Mouse (Mus musculus) hindbrain, embryonic 12.5 days (tissue): ENCODE measurements at regions not wholly inside any gene's neighbourhood (a gene's known extent, or its start where the extent isn't known, plus 50 kb on each side); places are given as distances from the start of the nearest gene placed in this dataset.

Experiments
- ATAC-seq: fragments of 200-750 bp; cut with Nextera tagmentation; 2 replicates; pipeline ENCODE4 v1.8.0; 2017; ENCODE audit warnings: moderate TSS enrichment; ENCODE audit not compliant: low FRiP score
- H3K27ac ChIP-seq: fragments of 300-500 bp; sonication (generic); 2 replicates; pipeline ENCODE4 v1.5.1; 2016; ENCODE audit warnings: mild to moderate bottlenecking
- H3K27me3 ChIP-seq: fragments of 300-500 bp; sonication (generic); 2 replicates; pipeline ENCODE4 v1.6.1; 2016; ENCODE audit warnings: mild to moderate bottlenecking
- H3K36me3 ChIP-seq: fragments of 300-500 bp; sonication (generic); 2 replicates; pipeline ENCODE4 v1.6.1; 2016; ENCODE audit warnings: mild to moderate bottlenecking
- H3K4me1 ChIP-seq: fragments of 300-500 bp; sonication (generic); 2 replicates; pipeline ENCODE4 v1.6.1; 2016
- H3K4me2 ChIP-seq: fragments of 300-500 bp; sonication (generic); replicated peaks from 2 replicates; pipeline ENCODE4 v1.6.1; 2016; ENCODE audit warnings: mild to moderate bottlenecking
- H3K4me3 ChIP-seq: fragments of 300-500 bp; sonication (generic); 2 replicates; pipeline ENCODE4 v1.5.1; 2016; ENCODE audit warnings: mild to moderate bottlenecking
- H3K9ac ChIP-seq: fragments of 300-500 bp; sonication (generic); 2 replicates; pipeline ENCODE4 v1.6.1; 2016; ENCODE audit warnings: mild to moderate bottlenecking, moderate library complexity
- H3K9me3 ChIP-seq: fragments of 300-500 bp; sonication (generic); replicated peaks from 2 replicates; pipeline ENCODE4 v1.6.1; 2016; ENCODE audit warnings: mild to moderate bottlenecking
- WGBS: fragments of 180-500 bp; shearing (Covaris S2); methylation state at CpG from one replicate; pipeline ENCODE4 v1.1.7; 2016; 5-methylcytosine and 5-hydroxymethylcytosine counted together

DNA sequence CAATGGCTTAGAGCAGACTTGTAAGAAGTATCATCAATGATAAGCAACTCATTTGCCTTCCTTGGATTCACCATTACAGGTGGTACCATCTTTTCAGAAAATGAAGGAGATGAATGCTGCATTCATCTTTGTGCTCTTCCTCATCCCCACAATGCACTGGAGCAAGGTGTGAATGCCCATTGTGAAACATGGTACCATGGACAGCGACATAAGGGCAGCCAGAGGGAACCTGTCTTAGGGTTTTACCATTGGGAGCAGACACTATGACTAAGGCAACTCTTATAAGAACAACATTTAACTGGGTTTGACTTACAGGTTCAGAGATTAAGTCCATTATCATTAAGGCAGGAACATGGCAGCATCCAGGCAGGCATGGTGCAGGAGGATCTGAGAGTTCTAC lies 60.1 kb upstream of the Kcnj6 start:
- H3K36me3 ChIP-seq, result no peaks in the 10 kb centered on the region
- H3K9ac ChIP-seq, result no peak overlapping the region
- 26% methylated on average over 1 of the region's 1 CpGs for WGBS
- no peak overlapping the region for H3K4me2 ChIP-seq
- ATAC-seq, result no peak
- no peaks in the 10 kb centered on the region for H3K27me3 ChIP-seq
- H3K4me1 ChIP-seq, result 0 out of 2 replicates have a peak, but pooled peaks cover 2% of the 10 kb centered on the region
- H3K4me3 ChIP-seq, result no peak overlapping the region
- 0 out of 2 replicates have a peak, but pooled peaks cover 4% of the 10 kb centered on the region for H3K9me3 ChIP-seq
- no peak overlapping the region for H3K27ac ChIP-seq

DNA sequence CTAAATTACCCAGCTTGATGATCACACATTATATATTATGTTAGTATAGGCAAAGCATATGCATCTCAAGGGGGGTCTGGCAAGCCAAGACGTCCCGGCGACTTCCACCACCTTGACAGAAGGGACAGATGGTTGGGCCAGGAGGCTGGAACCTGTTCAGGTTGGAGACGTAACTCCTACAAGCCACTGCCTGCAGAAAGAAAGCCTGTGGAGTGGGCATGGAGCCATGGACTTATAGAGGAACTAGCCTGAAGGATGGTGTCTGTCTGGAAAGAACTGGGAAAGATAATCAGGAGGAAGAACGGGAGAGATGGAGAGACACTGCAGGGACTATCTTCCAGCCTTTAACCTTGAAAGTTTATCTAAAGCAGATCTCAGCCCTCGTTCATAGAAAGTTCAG lies 66.9 kb upstream of the Kcnj6 start:
- Histone ChIP-seq H3K27ac (no peak overlapping the region), H3K27me3 (no peaks in the 10 kb centered on the region), H3K4me3 (no peak overlapping the region), H3K4me1 (0 out of 2 replicates have a peak, but pooled peaks cover 2% of the 10 kb centered on the region), H3K9me3 (no peaks in the 10 kb centered on the region), H3K4me2 (no peak overlapping the region), H3K9ac (no peak overlapping the region), H3K36me3 (no peaks in the 10 kb centered on the region)
- no peak for ATAC-seq
- WGBS, result 89% methylated on average over 6 of the region's 6 CpGs

DNA sequence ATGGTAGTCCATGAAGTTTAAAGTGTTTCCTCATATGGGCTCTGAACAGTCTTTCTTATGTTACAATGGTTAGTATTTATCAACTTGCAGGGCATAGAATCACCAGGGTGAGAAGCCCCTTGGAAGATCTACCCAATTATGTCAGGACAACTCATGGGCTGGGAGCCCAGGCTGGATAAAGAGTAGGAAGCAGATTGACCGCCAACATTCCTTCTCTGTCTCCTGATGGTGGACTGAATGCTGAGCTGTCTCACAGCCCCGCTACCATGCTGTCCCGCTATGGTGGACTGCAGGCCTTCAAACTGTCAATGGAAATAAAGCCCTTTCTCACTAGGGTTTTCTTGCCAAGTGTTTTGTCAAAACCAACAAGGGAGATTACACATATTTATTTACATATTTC lies 69.2 kb upstream of the Kcnj6 start:
- Histone ChIP-seq H3K9me3 (no peaks in the 10 kb centered on the region), H3K4me1 (0 out of 2 replicates have a peak, but pooled peaks cover under 1% of the 10 kb centered on the region), H3K4me2 (no peak overlapping the region), H3K27ac (no peak overlapping the region), H3K27me3 (no peaks in the 10 kb centered on the region), H3K36me3 (no peaks in the 10 kb centered on the region), H3K4me3 (no peak overlapping the region), H3K9ac (no peak overlapping the region)
- WGBS, result 97% methylated on average over 3 of the region's 3 CpGs
- ATAC-seq, result no peak

DNA sequence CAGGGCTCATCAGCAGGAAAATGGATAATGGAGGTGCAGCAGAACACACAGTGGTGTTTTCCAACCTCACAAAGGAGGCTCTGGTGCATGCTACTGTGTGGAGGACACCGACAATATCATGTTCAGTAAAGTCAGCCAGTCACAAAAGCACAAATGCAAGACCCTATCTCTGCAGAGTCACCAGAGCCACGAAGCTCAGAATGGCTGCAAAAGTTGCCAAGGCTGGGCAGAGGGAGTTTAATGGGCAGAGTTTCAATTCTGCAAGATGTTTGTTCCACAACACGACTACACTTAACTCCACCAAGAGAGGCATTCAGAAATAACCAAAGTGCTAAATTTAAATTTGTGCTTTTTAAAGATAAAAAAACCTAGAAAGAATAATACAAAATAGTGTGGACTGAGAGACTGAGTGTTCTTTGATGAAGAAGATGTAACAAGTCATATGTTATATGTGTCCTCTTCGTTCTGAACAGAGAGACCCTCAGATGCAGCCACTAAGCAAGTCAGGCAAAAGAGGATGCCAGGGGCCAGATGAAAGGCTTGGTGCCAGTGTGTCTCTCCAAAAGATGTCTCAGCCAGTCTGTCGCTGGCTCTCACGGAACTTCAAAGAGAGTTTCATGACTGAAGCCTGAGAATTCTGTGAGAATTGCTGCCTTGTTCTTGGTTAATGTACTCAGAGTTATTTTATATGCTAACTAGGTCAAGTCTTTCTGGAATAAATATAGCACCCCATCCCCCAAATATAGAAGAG lies 95.1 kb upstream of the Kcnj6 start:
- Histone ChIP-seq H3K4me2 (no peak overlapping the region), H3K9me3 (no peaks in the 10 kb centered on the region), H3K9ac (no peak overlapping the region), H3K36me3 (no peaks in the 10 kb centered on the region), H3K27ac (no peak overlapping the region), H3K4me3 (no peak overlapping the region), H3K4me1 (no peaks in the 10 kb centered on the region), H3K27me3 (no peaks in the 10 kb centered on the region)
- WGBS, result 76% methylated on average over 6 of the region's 6 CpGs
- ATAC-seq, result no peak

DNA sequence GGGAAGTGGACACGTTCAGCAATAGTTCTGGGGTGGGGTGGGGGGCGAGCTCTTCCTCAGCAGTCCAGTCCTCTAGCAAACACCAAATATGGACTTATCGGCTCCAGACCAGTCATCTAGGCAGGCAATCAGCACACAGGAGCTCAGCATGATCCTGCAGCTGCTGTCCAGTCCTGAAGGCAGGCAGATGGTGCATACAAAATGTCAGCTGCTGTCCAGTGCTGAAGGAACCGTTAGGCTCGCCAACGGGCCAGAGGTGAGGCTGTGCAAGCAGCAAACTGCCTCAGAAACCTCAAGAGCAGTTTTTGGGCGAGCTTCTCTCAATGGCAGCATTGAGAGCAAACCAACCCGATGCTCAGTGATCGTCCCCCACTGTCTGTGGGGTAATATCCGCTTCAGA lies 96.3 kb upstream of the Kcnj6 start:
- H3K9ac ChIP-seq, result no peak overlapping the region
- 34% methylated on average over 10 of the region's 10 CpGs for WGBS
- no peaks in the 10 kb centered on the region for H3K9me3 ChIP-seq
- no peaks in the 10 kb centered on the region for H3K36me3 ChIP-seq
- no peak overlapping the region for H3K4me2 ChIP-seq
- no peak for ATAC-seq
- no peak overlapping the region for H3K4me3 ChIP-seq
- no peak overlapping the region for H3K27ac ChIP-seq
- no peaks in the 10 kb centered on the region for H3K4me1 ChIP-seq
- no peaks in the 10 kb centered on the region for H3K27me3 ChIP-seq

DNA sequence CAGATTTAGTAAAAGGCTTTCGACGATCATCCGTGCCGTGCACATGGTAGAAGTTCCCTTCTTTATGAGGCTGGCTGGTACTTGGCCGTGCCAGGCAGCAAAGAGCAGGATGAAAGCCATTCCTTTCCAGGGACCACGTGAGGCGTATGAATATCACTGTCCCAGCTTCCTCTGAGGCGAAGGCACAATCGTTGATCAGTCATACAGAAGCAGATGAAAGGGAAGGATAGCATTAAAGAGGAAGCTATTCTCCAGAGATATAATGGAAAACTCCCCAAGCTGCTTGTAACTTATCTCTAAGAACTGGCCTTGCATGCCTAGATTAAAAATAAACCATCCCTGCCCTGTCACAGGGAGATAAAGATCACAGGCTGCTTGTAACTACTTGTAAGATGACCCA lies 103.5 kb upstream of the Kcnj6 start:
- Histone ChIP-seq H3K27ac (no peak overlapping the region), H3K4me1 (no peaks in the 10 kb centered on the region), H3K4me2 (no peak overlapping the region), H3K27me3 (no peaks in the 10 kb centered on the region), H3K36me3 (no peaks in the 10 kb centered on the region), H3K4me3 (no peak overlapping the region), H3K9ac (no peak overlapping the region), H3K9me3 (no peaks in the 10 kb centered on the region)
- 84% methylated on average over 9 of the region's 9 CpGs for WGBS
- ATAC-seq, result no peak

DNA sequence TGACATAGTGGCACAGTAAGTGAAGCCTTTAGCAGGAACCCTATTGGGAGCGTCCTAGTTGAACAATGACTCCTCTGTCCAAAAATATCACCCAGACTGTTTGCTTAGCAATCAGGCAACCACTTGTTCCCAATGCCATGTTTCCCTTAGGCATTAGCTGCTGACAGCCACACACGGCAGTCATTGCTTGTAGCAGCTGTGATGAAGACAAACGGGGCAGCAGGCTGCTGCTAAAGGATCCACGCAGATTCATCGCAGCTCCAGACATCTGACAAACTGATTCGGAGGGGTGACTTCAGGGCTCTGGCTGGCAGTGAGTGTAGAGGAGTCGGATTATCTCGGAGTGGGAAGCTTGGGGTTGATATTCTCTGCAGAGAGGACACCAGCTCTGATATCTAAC lies 120.0 kb upstream of the Kcnj6 start:
- no peaks in the 10 kb centered on the region; the same call in 1 of the 2 replicates for H3K27me3 ChIP-seq
- no peak overlapping the region for H3K4me2 ChIP-seq
- H3K27ac ChIP-seq, result no peak overlapping the region
- 39% methylated on average over 8 of the region's 8 CpGs for WGBS
- no peak for ATAC-seq
- no peak overlapping the region for H3K4me3 ChIP-seq
- H3K4me1 ChIP-seq, result peaks cover 11% of the 10 kb centered on the region
- H3K9ac ChIP-seq, result no peak overlapping the region
- no peaks in the 10 kb centered on the region for H3K36me3 ChIP-seq
- H3K9me3 ChIP-seq, result no peaks in the 10 kb centered on the region

DNA sequence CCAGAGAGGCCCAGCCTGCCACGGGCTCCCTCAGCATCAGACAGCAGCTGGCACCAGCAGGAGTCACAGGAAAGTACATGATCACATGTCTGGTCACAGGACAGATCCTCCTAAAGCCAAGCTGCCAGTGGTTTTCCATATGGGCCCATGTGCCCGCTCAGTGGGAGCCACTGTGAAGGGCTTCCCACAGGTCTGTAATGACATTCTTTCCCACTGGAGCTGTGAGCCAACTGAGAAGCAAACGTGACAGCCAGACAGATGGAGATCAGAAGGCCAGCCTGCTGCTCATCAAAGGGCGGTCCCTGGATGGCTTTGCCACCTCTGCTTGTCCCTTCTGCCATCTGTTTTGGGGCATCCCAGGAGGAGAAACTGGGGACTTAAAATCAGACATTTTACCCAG lies 121.8 kb upstream of the Kcnj6 start:
- 55% methylated on average over 4 of the region's 4 CpGs for WGBS
- Histone ChIP-seq H3K27me3 (no peaks in the 10 kb centered on the region; the same call in 1 of the 2 replicates), H3K9ac (no peak overlapping the region), H3K27ac (no peak overlapping the region), H3K4me1 (peaks cover 11% of the 10 kb centered on the region), H3K36me3 (no peaks in the 10 kb centered on the region), H3K9me3 (no peaks in the 10 kb centered on the region), H3K4me2 (no peak overlapping the region), H3K4me3 (no peak overlapping the region)
- 0 out of 2 replicates have a peak, but pooled peaks have one; percentile 35 for ATAC-seq

DNA sequence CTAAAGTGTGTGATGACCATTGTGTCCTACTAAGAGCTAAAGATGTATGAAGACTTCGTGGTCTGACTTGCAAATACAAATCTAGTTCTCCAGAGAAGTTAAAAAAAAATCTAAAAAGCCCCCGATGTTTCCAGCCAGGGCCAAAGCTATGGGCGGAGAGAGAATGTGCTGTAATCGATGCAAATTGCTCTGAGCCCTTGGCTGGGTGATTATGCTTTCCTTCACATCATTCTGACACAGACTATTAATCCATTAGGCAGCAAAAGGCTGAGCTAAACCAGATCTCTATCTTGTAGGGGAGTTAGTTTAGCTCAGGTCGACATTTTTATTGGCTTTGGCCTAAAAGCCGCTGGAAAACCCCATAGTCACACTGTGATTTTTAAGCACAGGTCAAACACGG lies 124.5 kb upstream of the Kcnj6 start:
- H3K4me3 ChIP-seq, result no peak overlapping the region
- no peak overlapping the region for H3K4me2 ChIP-seq
- H3K9me3 ChIP-seq, result no peaks in the 10 kb centered on the region
- no peak overlapping the region for H3K27ac ChIP-seq
- H3K27me3 ChIP-seq, result no peaks in the 10 kb centered on the region; the same call in 1 of the 2 replicates
- no peak for ATAC-seq
- no peak overlapping the region for H3K9ac ChIP-seq
- WGBS, result 63% methylated on average over 7 of the region's 7 CpGs
- no peaks in the 10 kb centered on the region for H3K36me3 ChIP-seq
- peaks cover 11% of the 10 kb centered on the region for H3K4me1 ChIP-seq

DNA sequence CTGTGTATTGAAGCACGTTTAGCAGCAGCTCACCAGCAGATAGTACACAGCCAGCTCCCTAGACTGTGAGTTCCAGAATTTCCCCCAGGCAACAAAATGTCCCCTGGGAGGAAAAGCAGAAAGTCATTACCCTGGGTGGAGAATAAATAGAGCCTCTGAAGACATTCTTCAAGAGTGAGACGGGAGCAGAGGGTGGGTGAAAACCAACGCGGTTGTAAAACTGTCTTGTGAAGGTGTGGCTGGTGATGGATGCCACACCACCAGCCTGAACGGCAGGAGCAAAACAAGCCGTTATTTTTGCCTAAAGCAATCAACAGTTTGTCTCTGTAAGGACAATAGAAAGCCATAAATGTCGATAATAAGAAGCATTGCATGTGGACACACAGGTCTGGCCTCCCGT lies 129.7 kb upstream of the Kcnj15 start:
- ATAC-seq, result no peak
- Histone ChIP-seq H3K27me3 (no peaks in the 10 kb centered on the region), H3K4me3 (no peak overlapping the region), H3K4me2 (no peak overlapping the region), H3K9me3 (no peaks in the 10 kb centered on the region), H3K27ac (no peak overlapping the region), H3K9ac (no peak overlapping the region), H3K36me3 (no peaks in the 10 kb centered on the region), H3K4me1 (peaks cover 6% of the 10 kb centered on the region)
- WGBS, result 44% methylated on average over 8 of the region's 8 CpGs

DNA sequence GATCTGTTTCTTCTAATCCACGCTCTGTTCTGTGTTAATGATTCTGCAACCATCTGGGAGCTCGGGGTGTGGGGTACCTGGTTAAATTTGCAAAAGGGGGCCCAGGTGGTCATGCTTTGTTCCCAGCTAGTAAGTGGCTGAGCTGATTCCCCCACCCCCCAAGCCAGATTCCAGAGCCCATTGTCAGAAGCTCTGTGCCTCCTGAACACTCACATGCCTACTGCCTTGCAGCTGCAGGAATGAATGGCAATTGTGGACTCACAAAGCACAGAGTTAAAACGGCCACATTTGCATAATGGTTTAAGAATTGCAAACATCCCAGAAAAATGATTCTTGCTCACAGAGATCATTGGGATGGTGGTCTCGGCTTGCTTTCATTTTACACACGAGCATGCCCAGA lies 125.5 kb upstream of the Kcnj15 start:
- H3K4me3 ChIP-seq, result no peak overlapping the region
- H3K27me3 ChIP-seq, result no peaks in the 10 kb centered on the region
- WGBS, result 49% methylated on average over 5 of the region's 5 CpGs
- H3K36me3 ChIP-seq, result no peaks in the 10 kb centered on the region
- ATAC-seq, result 0 out of 2 replicates have a peak, but pooled peaks have one; percentile 43
- no peak overlapping the region for H3K4me2 ChIP-seq
- peaks cover 6% of the 10 kb centered on the region for H3K4me1 ChIP-seq
- no peak overlapping the region for H3K27ac ChIP-seq
- no peak overlapping the region for H3K9ac ChIP-seq
- no peaks in the 10 kb centered on the region for H3K9me3 ChIP-seq

DNA sequence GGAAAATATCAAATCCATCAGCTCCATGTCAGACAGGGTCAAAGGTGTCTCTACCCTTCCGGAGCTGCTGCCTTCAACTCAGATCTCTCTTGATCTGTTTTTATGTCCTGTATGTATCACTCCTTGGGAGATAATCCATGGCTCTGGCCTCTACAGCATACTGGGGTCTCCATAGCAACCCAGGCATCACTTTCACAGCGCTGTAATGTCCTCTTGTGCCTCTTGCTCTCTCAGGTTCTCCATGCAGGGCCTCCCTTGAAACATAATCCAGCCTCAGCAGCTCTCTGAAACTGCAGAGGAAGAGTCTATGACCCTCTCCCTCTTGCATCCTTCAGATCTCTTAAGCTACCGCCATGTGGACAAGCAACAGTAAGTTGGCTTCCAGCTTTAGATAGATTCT lies 118.5 kb upstream of the Kcnj15 start:
- Histone ChIP-seq H3K9me3 (no peaks in the 10 kb centered on the region), H3K36me3 (no peaks in the 10 kb centered on the region), H3K4me3 (no peak overlapping the region), H3K4me1 (peaks cover 8% of the 10 kb centered on the region), H3K9ac (no peak overlapping the region), H3K4me2 (no peak overlapping the region), H3K27ac (no peak overlapping the region), H3K27me3 (no peaks in the 10 kb centered on the region)
- no peak for ATAC-seq
- 66% methylated on average over 3 of the region's 3 CpGs for WGBS
